Mouse (Mus musculus) kidney, adult 11 months (tissue): ENCODE results near the gene Vmn1r32.
A peak's percentile ranks its signal among the peaks of the same experiment; 100 is the strongest.

ENCODE experiments used
- DNase-seq: peaks from one replicate; pipeline ENCODE4 v3.0.0; 2022

The Vmn1r32 gene

GRCm38 (mm10) chr6:66559996-66560395 lies at the start of gene Vmn1r32:
Vmn1r32 (minus strand) TSS chr6:66560096.
- DNase-seq: no peak

- DNase-seq: no peak
Observed at GRCm38 (mm10) chr6:66595804-66596203, 35.9 kb upstream of the Vmn1r32 start.

GRCm38 (mm10) chr6:66535966-66536365 lies 23.9 kb downstream of the Vmn1r32 start:
- no peak for DNase-seq

GRCm38 (mm10) chr6:66535028-66535862 lies 24.7 kb downstream of the Vmn1r32 start, which contains the start of gene Mad2l1:
Mad2l1 (plus strand) TSS chr6:66535390.
- peak; percentile 99 for DNase-seq

- DNase-seq: no peak
Observed at GRCm38 (mm10) chr6:66534366-66534941, 25.4 kb downstream of the Vmn1r32 start.

GRCm38 (mm10) chr6:66533241-66533640 lies 26.7 kb downstream of the Vmn1r32 start:
- DNase-seq: no peak

GRCm38 (mm10) chr6:66528386-66528785 lies 31.5 kb downstream of the Vmn1r32 start:
- DNase-seq: no peak

- no peak for DNase-seq
Observed at GRCm38 (mm10) chr6:66516368-66516767, 43.5 kb downstream of the Vmn1r32 start.
